Mouse (Mus musculus) kidney, adult 2 months (tissue): Measurements from ENCODE around the gene Wdr26. TPM values are rescaled to one million over a fixed set of nuclear protein-coding genes. Genes with fewer than 3 reads are reported as not detected.
A peak's percentile ranks its signal among the peaks of the same experiment; 100 is the strongest.

Experiments
- DNase-seq: peaks from one replicate; pipeline ENCODE4 v3.0.0; 2021
- H3K27ac ChIP-seq: fragments of 200-500 bp; 2 replicates; pipeline ENCODE4 v1.5.1; 2012; ENCODE audit warnings: low read depth, low read length, control low read depth, inconsistent platforms; ENCODE audit not compliant: insufficient read depth
- H3K27me3 ChIP-seq: fragments of 200-500 bp; replicated peaks from 2 replicates; pipeline ENCODE4 v1.6.1; 2012; ENCODE audit warnings: mild to moderate bottlenecking, moderate library complexity, low read length, inconsistent platforms; ENCODE audit not compliant: control insufficient read depth, insufficient read depth
- H3K36me3 ChIP-seq: fragments of 200-500 bp; 2 replicates; pipeline ENCODE4 v1.6.1; 2012; ENCODE audit warnings: mild to moderate bottlenecking, moderate library complexity, low read length, inconsistent platforms; ENCODE audit not compliant: control insufficient read depth, insufficient read depth
- H3K4me1 ChIP-seq: fragments of 200-500 bp; 2 replicates; pipeline ENCODE4 v1.6.1; 2011; ENCODE audit warnings: low read length; ENCODE audit not compliant: control insufficient read depth, insufficient read depth
- H3K4me3 ChIP-seq: fragments of 200-500 bp; 2 replicates; pipeline ENCODE4 v1.5.1; 2011; ENCODE audit warnings: mild to moderate bottlenecking, low read depth, low read length, control low read depth; ENCODE audit not compliant: insufficient read depth
- CTCF ChIP-seq: fragments of 200-500 bp; conservative IDR thresholded peaks from 2 replicates; pipeline ENCODE4 v1.5.1; 2011; ENCODE audit warnings: low read depth, mild to moderate bottlenecking, control low read depth, low read length, moderate library complexity, mixed read lengths; ENCODE audit not compliant: insufficient read depth, insufficient read length
- POLR2A ChIP-seq: fragments of 200-500 bp; IDR thresholded peaks from one replicate; pipeline ENCODE4 v1.6.1; 2011; ENCODE audit warnings: low read depth, low read length, control low read depth
- WGBS: fragments of 180-500 bp; shearing (Covaris S2); methylation state at CpG from one replicate; pipeline ENCODE4 v1.1.7; 2018; 5-methylcytosine and 5-hydroxymethylcytosine counted together
- polyA plus RNA-seq: library from polyadenylated mRNA; depleted of rRNA; stranded (reverse); fragments of >200 nt; gene quantifications from 2 replicates; pipeline ENCODE4 v1.2.3, GENCODE M21; 2012

Gene Wdr26
- polyA plus RNA-seq, 1 experiment = 32.1 TPM

GRCm38 (mm10) chr1:181211403-181211919 lies 340 bp downstream of the Wdr26 start:
- TF ChIP-seq POLR2A (no peak), CTCF (no peak)
- peaks cover 2% of the 10 kb centered on the region; the same call in 1 of the 2 replicates for H3K36me3 ChIP-seq
- H3K4me3 ChIP-seq = peak overlapping the region; percentile 67
- H3K4me1 ChIP-seq = peaks cover 10% of the 10 kb centered on the region; the same call in 1 of the 2 replicates
- no peaks in the 10 kb centered on the region for H3K27me3 ChIP-seq
- under 1% methylated on average over 42 of the region's 72 CpGs for WGBS
- no peak for DNase-seq
- peak overlapping the region; percentile 88 for H3K27ac ChIP-seq

GRCm38 (mm10) chr1:181210601-181211402 lies 999 bp downstream of the Wdr26 start:
- Histone ChIP-seq H3K36me3 (peaks cover 2% of the 10 kb centered on the region; the same call in 1 of the 2 replicates), H3K27me3 (no peaks in the 10 kb centered on the region), H3K27ac (peak overlapping the region; percentile 71), H3K4me1 (peaks cover 10% of the 10 kb centered on the region; the same call in 1 of the 2 replicates), H3K4me3 (peak overlapping the region; percentile 67)
- TF ChIP-seq CTCF (no peak), POLR2A (no peak)
- WGBS = 0% methylated on average over 45 of the region's 56 CpGs
- peak; percentile 59 for DNase-seq

GRCm38 (mm10) chr1:181210147-181210546 lies 1.7 kb downstream of the Wdr26 start:
- Histone ChIP-seq H3K36me3 (peaks cover 2% of the 10 kb centered on the region; the same call in 1 of the 2 replicates), H3K4me1 (peaks cover 10% of the 10 kb centered on the region; the same call in 1 of the 2 replicates), H3K27me3 (no peaks in the 10 kb centered on the region), H3K4me3 (peak overlapping the region; percentile 67), H3K27ac (peak overlapping the region; percentile 50; the same call in 1 of the 2 replicates)
- WGBS = 3% methylated on average over 4 of the region's 4 CpGs
- TF ChIP-seq POLR2A = no peak
- no peak for TF ChIP-seq CTCF
- no peak for DNase-seq

GRCm38 (mm10) chr1:181199446-181199845 lies 12.4 kb downstream of the Wdr26 start:
- H3K27me3 ChIP-seq = no peaks in the 10 kb centered on the region
- peaks cover 10% of the 10 kb centered on the region for H3K36me3 ChIP-seq
- TF ChIP-seq CTCF = no peak
- TF ChIP-seq POLR2A = no peak
- H3K27ac ChIP-seq = no peak overlapping the region
- no peaks in the 10 kb centered on the region for H3K4me1 ChIP-seq
- no peak for DNase-seq
- WGBS = 87% methylated on average over 4 of the region's 4 CpGs
- H3K4me3 ChIP-seq = no peak overlapping the region

DNA sequence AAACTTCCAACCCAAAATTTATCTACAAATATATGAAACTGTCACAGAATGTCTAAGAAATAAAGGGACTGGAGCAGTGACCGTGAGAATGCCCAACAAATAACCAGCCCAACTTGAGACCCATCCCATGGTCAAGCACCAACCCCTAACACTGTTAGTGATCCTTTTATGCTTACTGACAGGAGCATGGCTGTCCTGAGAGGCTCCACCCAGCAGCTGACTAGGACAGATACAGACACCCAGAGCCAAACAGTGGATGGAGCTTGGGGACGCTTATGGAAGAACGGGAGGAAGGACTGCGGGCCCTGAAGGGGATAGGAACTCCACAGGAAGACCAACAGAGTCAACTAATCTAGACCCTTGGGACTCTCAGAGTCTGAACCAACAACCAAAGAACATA lies 22.9 kb downstream of the Wdr26 start:
- Histone ChIP-seq H3K27ac (no peak overlapping the region), H3K4me1 (no peaks in the 10 kb centered on the region), H3K36me3 (peaks cover 18% of the 10 kb centered on the region), H3K4me3 (no peak overlapping the region), H3K27me3 (no peaks in the 10 kb centered on the region)
- WGBS = 90% methylated on average over 4 of the region's 4 CpGs
- TF ChIP-seq CTCF (no peak), POLR2A (no peak)
- DNase-seq = no peak

- Histone ChIP-seq H3K27me3 (no peaks in the 10 kb centered on the region), H3K36me3 (peaks cover 2% of the 10 kb centered on the region; the same call in 1 of the 2 replicates), H3K4me1 (no peaks in the 10 kb centered on the region; the same call in 1 of the 2 replicates), H3K4me3 (peak overlapping the region; percentile 28; the same call in 1 of the 2 replicates), H3K27ac (no peak overlapping the region)
- WGBS = 74% methylated on average over 8 of the region's 8 CpGs
- TF ChIP-seq POLR2A = no peak
- TF ChIP-seq CTCF = no peak
- DNase-seq = no peak
Measured at GRCm38 (mm10) chr1:181170210-181170609, 41.6 kb downstream of the Wdr26 start.

DNA sequence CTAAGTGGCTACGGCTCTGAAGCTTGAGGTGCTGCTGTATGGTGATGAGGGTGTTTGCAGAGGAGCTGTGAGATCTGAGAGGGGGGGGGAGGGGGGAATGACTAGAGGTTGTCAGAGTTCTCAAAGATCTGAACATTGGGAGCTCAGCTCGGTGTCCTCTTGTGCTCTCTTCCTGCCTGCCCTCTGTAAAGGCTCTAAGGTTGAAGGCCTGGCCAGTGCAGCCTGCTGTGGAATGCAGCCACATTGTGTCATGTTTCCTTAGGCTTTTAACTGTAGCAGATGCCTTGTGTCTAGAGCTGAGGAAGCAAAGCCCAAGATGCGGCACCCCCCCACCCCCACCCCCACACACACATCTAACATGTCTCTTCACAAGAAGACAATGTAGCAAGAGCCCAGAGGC lies 43.4 kb downstream of the Wdr26 start:
- no peak overlapping the region for H3K27ac ChIP-seq
- DNase-seq = no peak
- H3K36me3 ChIP-seq = no peaks in the 10 kb centered on the region; the same call in none of the 2 replicates
- H3K4me1 ChIP-seq = no peaks in the 10 kb centered on the region; the same call in 1 of the 2 replicates
- H3K4me3 ChIP-seq = no peak overlapping the region
- no peaks in the 10 kb centered on the region for H3K27me3 ChIP-seq
- TF ChIP-seq CTCF = no peak
- TF ChIP-seq POLR2A = no peak
- 55% methylated on average over 3 of the region's 3 CpGs for WGBS
